Mouse (Mus musculus): ENCODE measurements around the gene Mpp2.

The Mpp2 gene

GRCm38 (mm10) chr11:102087931-102088898 lies at the start of gene Mpp2:
Gene Mpp2 (minus strand): TSS chr11:102088515.
- DNase-seq (ENCODE audit: low read depth, low spot score), result no peak

GRCm38 (mm10) chr11:102137625-102138446 lies 49.5 kb upstream of the Mpp2 start:
- no peak for DNase-seq (ENCODE audit: low read depth, low spot score)

- DNase-seq (ENCODE audit: low read depth, low spot score), result no peak
These were observed 46.2 kb upstream of the Mpp2 start for GRCm38 (mm10) chr11:102134516-102134915.

- DNase-seq (ENCODE audit: low read depth, low spot score), result no peak
These were observed 29.1 kb upstream of the Mpp2 start for GRCm38 (mm10) chr11:102117386-102117785.

- DNase-seq (ENCODE audit: low read depth, low spot score), result no peak
These were observed 27.9 kb upstream of the Mpp2 start for GRCm38 (mm10) chr11:102116241-102116640.

GRCm38 (mm10) chr11:102111576-102111975 lies 23.3 kb upstream of the Mpp2 start:
- no peak for DNase-seq (ENCODE audit: low read depth, low spot score)

GRCm38 (mm10) chr11:102107732-102108131 lies 19.4 kb upstream of the Mpp2 start, which contains the start of gene Pyy:
Gene Pyy (minus strand): TSS chr11:102107832.
- no peak for DNase-seq (ENCODE audit: low read depth, low spot score)

- no peak for DNase-seq (ENCODE audit: low read depth, low spot score)
These were observed 18.6 kb upstream of the Mpp2 start for GRCm38 (mm10) chr11:102106911-102107310.

GRCm38 (mm10) chr11:102102485-102103258 lies 14.4 kb upstream of the Mpp2 start:
- DNase-seq (ENCODE audit: low read depth, low spot score), result peak; percentile 56

- DNase-seq (ENCODE audit: low read depth, low spot score), result no peak
These were observed 12.9 kb upstream of the Mpp2 start, which contains the start of gene Ppy for GRCm38 (mm10) chr11:102101219-102101618. Gene Ppy (minus strand): TSS chr11:102101319.

- DNase-seq (ENCODE audit: low read depth, low spot score), result peak; percentile 76
These were observed 8.6 kb upstream of the Mpp2 start for GRCm38 (mm10) chr11:102096887-102097391.

- DNase-seq (ENCODE audit: low read depth, low spot score), result no peak
These were observed 8.1 kb upstream of the Mpp2 start for GRCm38 (mm10) chr11:102096446-102096845.

GRCm38 (mm10) chr11:102095676-102096075 lies 7.4 kb upstream of the Mpp2 start:
- no peak for DNase-seq (ENCODE audit: low read depth, low spot score)

- no peak for DNase-seq (ENCODE audit: low read depth, low spot score)
These were observed 933 bp upstream of the Mpp2 start for GRCm38 (mm10) chr11:102089088-102089808.

GRCm38 (mm10) chr11:102087081-102087751 lies 1.1 kb downstream of the Mpp2 start:
- DNase-seq (ENCODE audit: low read depth, low spot score), result peak; percentile 49

GRCm38 (mm10) chr11:102086331-102086730 lies 2.0 kb downstream of the Mpp2 start:
- DNase-seq (ENCODE audit: low read depth, low spot score), result peak; percentile 53

GRCm38 (mm10) chr11:102084159-102084558 lies 4.2 kb downstream of the Mpp2 start:
- DNase-seq (ENCODE audit: low read depth, low spot score), result peak; percentile 81

GRCm38 (mm10) chr11:102083193-102083592 lies 5.1 kb downstream of the Mpp2 start:
- DNase-seq (ENCODE audit: low read depth, low spot score), result no peak

GRCm38 (mm10) chr11:102082322-102082721 lies 6.0 kb downstream of the Mpp2 start:
- no peak for DNase-seq (ENCODE audit: low read depth, low spot score)

- no peak for DNase-seq (ENCODE audit: low read depth, low spot score)
These were observed 14.6 kb downstream of the Mpp2 start for GRCm38 (mm10) chr11:102073722-102074121.
